Mouse (Mus musculus) MEL (cell line): Measurements from ENCODE around the gene Col6a1. TPM values are rescaled to one million over a fixed set of nuclear protein-coding genes. Genes with fewer than 3 reads are reported as not detected.

Source experiments
- DNase-seq: peaks from one replicate; pipeline ENCODE4 v3.0.0; 2011; ENCODE audit warnings: low read depth, low spot score
- H3K27ac ChIP-seq: 2 replicates; pipeline ENCODE4 v1.5.1; 2012; ENCODE audit warnings: low read depth, mild to moderate bottlenecking, control low read depth, low read length, moderate library complexity; ENCODE audit not compliant: control insufficient read depth
- H3K27me3 ChIP-seq, 2 experiments: fragments of 150-350 bp in 1 of 2; sonication (generic) in 1 of 2; 2 replicates each; pipeline ENCODE4 v1.6.1; 2012; ENCODE audit warnings: low read length in 2 of 2, mild to moderate bottlenecking in 2 of 2, improper control_type of control experiment in 1 of 2, moderate library complexity in 1 of 2; ENCODE audit not compliant: insufficient read depth in 2 of 2, control insufficient read depth in 1 of 2
- H3K36me3 ChIP-seq, 2 experiments: 2 replicates each; pipeline ENCODE4 v1.6.1; 2012 to 2014; ENCODE audit warnings: low read length in 2 of 2, improper control_type of control experiment in 1 of 2, inconsistent platforms in 1 of 2, mild to moderate bottlenecking in 1 of 2; ENCODE audit not compliant: insufficient read depth in 2 of 2, control insufficient read depth in 1 of 2
- H3K4me1 ChIP-seq, 2 experiments: fragments of 150-350 bp in 1 of 2; sonication (generic) in 1 of 2; 2 replicates each; pipeline ENCODE4 v1.6.1; 2012; ENCODE audit warnings: low read length in 2 of 2, improper control_type of control experiment in 1 of 2, mild to moderate bottlenecking in 1 of 2; ENCODE audit not compliant: insufficient read depth in 2 of 2, control insufficient read depth in 1 of 2
- H3K4me3 ChIP-seq, 2 experiments: fragments of 150-350 bp in 1 of 2; sonication (generic) in 1 of 2; 2 replicates each; pipeline ENCODE4 v1.5.1; 2012; ENCODE audit warnings: low read depth in 2 of 2, low read length in 2 of 2, mild to moderate bottlenecking in 2 of 2, moderate library complexity in 2 of 2, control low read depth in 1 of 2, improper control_type of control experiment in 1 of 2; ENCODE audit not compliant: control insufficient read depth in 1 of 2, insufficient read depth in 1 of 2
- H3K79me2 ChIP-seq: 2 replicates; pipeline ENCODE4 v1.6.1; 2012; ENCODE audit warnings: mild to moderate bottlenecking, low read length, moderate library complexity; ENCODE audit not compliant: control insufficient read depth, poor library complexity, insufficient read depth
- H3K9ac ChIP-seq: 2 replicates; pipeline ENCODE4 v1.6.1; 2012; ENCODE audit warnings: low read depth, mild to moderate bottlenecking, control low read depth, low read length, moderate library complexity; ENCODE audit not compliant: control insufficient read depth, poor library complexity, severe bottlenecking
- H3K9me3 ChIP-seq: fragments of 150-350 bp; sonication (generic); replicated peaks from 2 replicates; pipeline ENCODE4 v1.6.1; 2012; ENCODE audit warnings: mild to moderate bottlenecking, low read length, improper control_type of control experiment, moderate library complexity; ENCODE audit not compliant: insufficient read depth
- CHD1 ChIP-seq: IDR thresholded peaks from 2 replicates; pipeline ENCODE4 v1.6.1; 2012; ENCODE audit warnings: low read depth, mild to moderate bottlenecking, inconsistent platforms, low read length, improper control_type of control experiment
- CHD2 ChIP-seq: IDR thresholded peaks from 2 replicates; pipeline ENCODE4 v1.6.1; 2011; ENCODE audit warnings: low read length, improper control_type of control experiment
- E2F4 ChIP-seq: IDR thresholded peaks from 2 replicates; pipeline ENCODE4 v1.6.1; 2011; ENCODE audit warnings: low read depth, low read length, improper control_type of control experiment, borderline replicate concordance
- EP300 ChIP-seq, 2 experiments: IDR thresholded peaks; 2 replicates each; pipeline ENCODE4 v1.6.1; 2011; ENCODE audit warnings: improper control_type of control experiment in 2 of 2, low read length in 2 of 2, low read depth in 1 of 2, mild to moderate bottlenecking in 1 of 2
- GABPA ChIP-seq: IDR thresholded peaks from 2 replicates; pipeline ENCODE4 v1.6.1; 2012; ENCODE audit warnings: low read depth, mild to moderate bottlenecking, inconsistent platforms, low read length, improper control_type of control experiment, moderate library complexity
- HCFC1 ChIP-seq: IDR thresholded peaks from 2 replicates; pipeline ENCODE4 v1.6.1; 2012; ENCODE audit warnings: low read depth, mild to moderate bottlenecking, inconsistent platforms, low read length, improper control_type of control experiment, moderate library complexity
- KAT2A ChIP-seq: conservative IDR thresholded peaks from 2 replicates; pipeline ENCODE4 v1.6.1; 2012; ENCODE audit warnings: low read depth, low read length, improper control_type of control experiment, inconsistent platforms
- MAFK ChIP-seq: IDR thresholded peaks from 2 replicates; pipeline ENCODE4 v1.6.1; 2011; ENCODE audit warnings: low read depth, mild to moderate bottlenecking, low read length, improper control_type of control experiment, borderline replicate concordance
- MAX ChIP-seq: IDR thresholded peaks from 2 replicates; pipeline ENCODE4 v1.6.1; 2011; ENCODE audit warnings: low read length, improper control_type of control experiment
- MXI1 ChIP-seq: IDR thresholded peaks from 2 replicates; pipeline ENCODE4 v1.6.1; 2011; ENCODE audit warnings: mild to moderate bottlenecking, low read depth, low read length, improper control_type of control experiment
- MYB ChIP-seq: IDR thresholded peaks from 2 replicates; pipeline ENCODE4 v1.6.1; 2011; ENCODE audit warnings: mild to moderate bottlenecking, low read depth, low read length, improper control_type of control experiment
- NELFE ChIP-seq: IDR thresholded peaks from 2 replicates; pipeline ENCODE4 v1.6.1; 2011; ENCODE audit warnings: low read depth, low read length, improper control_type of control experiment
- NRF1 ChIP-seq: IDR thresholded peaks from 2 replicates; pipeline ENCODE4 v1.6.1; 2014; ENCODE audit warnings: low read depth, mild to moderate bottlenecking, inconsistent platforms, low read length, improper control_type of control experiment, moderate library complexity; ENCODE audit not compliant: poor library complexity, insufficient read depth, severe bottlenecking
- POLR2AphosphoS2 ChIP-seq: IDR thresholded peaks from 2 replicates; pipeline ENCODE4 v1.6.1; 2011; ENCODE audit warnings: low read length, improper control_type of control experiment
- POLR2AphosphoS5 ChIP-seq: IDR thresholded peaks from 2 replicates; pipeline ENCODE4 v1.6.1; 2012; ENCODE audit warnings: low read depth, borderline replicate concordance, mild to moderate bottlenecking, inconsistent platforms, low read length, moderate library complexity, mixed read lengths
- RAD21 ChIP-seq: IDR thresholded peaks from 2 replicates; pipeline ENCODE4 v1.6.1; 2011; ENCODE audit warnings: mild to moderate bottlenecking, low read depth, low read length, improper control_type of control experiment
- RCOR1 ChIP-seq: IDR thresholded peaks from 2 replicates; pipeline ENCODE4 v1.6.1; 2012; ENCODE audit warnings: low read depth, mild to moderate bottlenecking, inconsistent platforms, low read length, improper control_type of control experiment
- SMC3 ChIP-seq: IDR thresholded peaks from 2 replicates; pipeline ENCODE4 v1.6.1; 2011; ENCODE audit warnings: low read depth, low read length, improper control_type of control experiment
- TBP ChIP-seq: IDR thresholded peaks from 2 replicates; pipeline ENCODE4 v1.8.0; 2011; ENCODE audit warnings: low read depth, low read length, improper control_type of control experiment
- USF2 ChIP-seq, 2 experiments: IDR thresholded peaks; 2 replicates each; pipeline ENCODE4 v1.6.1; 2011 to 2012; ENCODE audit warnings: improper control_type of control experiment in 2 of 2, low read length in 2 of 2, borderline replicate concordance in 1 of 2, inconsistent platforms in 1 of 2, low read depth in 1 of 2, mild to moderate bottlenecking in 1 of 2; ENCODE audit not compliant: insufficient read depth in 1 of 2
- ZC3H11A ChIP-seq: IDR thresholded peaks from 2 replicates; pipeline ENCODE4 v1.6.1; 2012; ENCODE audit warnings: low read depth, mild to moderate bottlenecking, inconsistent platforms, low read length, improper control_type of control experiment
- ZMIZ1 ChIP-seq: IDR thresholded peaks from 2 replicates; pipeline ENCODE4 v1.6.1; 2012; ENCODE audit warnings: low read depth, mild to moderate bottlenecking, inconsistent platforms, low read length, improper control_type of control experiment, moderate library complexity
- polyA plus RNA-seq, 2 experiments: library from polyadenylated mRNA; stranded (reverse) in 1 of 2; unstranded in 1 of 2; fragments of >175 nt in 1 of 2; fragments of >200 nt in 1 of 2; gene quantifications; 2 replicates each; pipeline versions ENCODE4 v1.2.1 to v1.2.4; 2012; ENCODE audit warnings: low replicate concordance in 2 of 2, low read depth in 1 of 2; ENCODE audit not compliant: insufficient read length in 2 of 2, insufficient read depth in 1 of 2, missing spikeins in 1 of 2
- total RNA-seq: library from RNA; depleted of rRNA; stranded (reverse); fragments of 300-350 nt; gene quantifications from 2 replicates; pipeline ENCODE4 v1.2.3, GENCODE M21; 2012

The Col6a1 gene
- total and polyA plus RNA-seq, 3 experiments, result not detected

GRCm38 (mm10) chr10:76667197-76667805 lies 58.7 kb downstream of the Col6a1 start:
- Histone ChIP-seq H3K9ac (no peak overlapping the region), H3K9me3 (no peaks in the 10 kb centered on the region), H3K79me2 (no peaks in the 10 kb centered on the region), H3K4me3 (no peak overlapping the region), H3K27ac (no peak overlapping the region), H3K4me1 (no peaks in the 10 kb centered on the region), H3K27me3 (no peaks in the 10 kb centered on the region; a peak in 2 of 4 replicates), H3K36me3 (no peaks in the 10 kb centered on the region)
- no peak for DNase-seq
- TF ChIP-seq SMC3 (no peak), MAFK (peak; percentile 43; the same call in 1 of the 2 replicates)

GRCm38 (mm10) chr10:76665551-76665950 lies 60.4 kb downstream of the Col6a1 start:
- no peak for TF ChIP-seq RCOR1
- no peak for TF ChIP-seq RAD21
- TF ChIP-seq HCFC1, result no peak
- no peak for TF ChIP-seq E2F4
- TF ChIP-seq ZC3H11A, result no peak
- TF ChIP-seq POLR2AphosphoS2, result no peak
- no peak for TF ChIP-seq GABPA
- TF ChIP-seq EP300 (IDR thresholded peaks at IDR 0.05; ENCODE audit: low read depth in 1 of 2, low read length in 2 of 2), result no peak
- no peak for TF ChIP-seq MAX
- Histone ChIP-seq H3K4me1 (no peaks in the 10 kb centered on the region), H3K79me2 (no peaks in the 10 kb centered on the region), H3K27ac (no peak overlapping the region), H3K9me3 (no peaks in the 10 kb centered on the region), H3K36me3 (no peaks in the 10 kb centered on the region), H3K4me3 (no peak overlapping the region), H3K9ac (no peak overlapping the region), H3K27me3 (peaks cover 0 to 1% of the 10 kb centered on the region in 2 experiments; a peak in 3 of 4 replicates)
- no peak for DNase-seq

- Histone ChIP-seq H3K27ac (no peak overlapping the region), H3K9ac (no peak overlapping the region), H3K36me3 (no peaks in the 10 kb centered on the region), H3K27me3 (peaks cover 0 to 10% of the 10 kb centered on the region in 2 experiments), H3K79me2 (no peaks in the 10 kb centered on the region), H3K4me1 (no peaks in the 10 kb centered on the region), H3K9me3 (no peaks in the 10 kb centered on the region), H3K4me3 (no peak overlapping the region)
- no peak for DNase-seq
- TF ChIP-seq TBP (no peak), USF2 (IDR thresholded peaks at IDR 0.05; ENCODE audit: borderline replicate concordance in 1 of 2, insufficient read depth in 1 of 2, low read depth in 1 of 2, low read length in 2 of 2) (no peak), RCOR1 (no peak), KAT2A (no peak), CHD1 (no peak), ZMIZ1 (no peak), E2F4 (no peak), CHD2 (no peak), NRF1 (no peak), MXI1 (no peak), MYB (no peak), MAFK (no peak), MAX (no peak), EP300 (IDR thresholded peaks at IDR 0.05; ENCODE audit: low read depth in 1 of 2, low read length in 2 of 2) (no peak), NELFE (no peak), POLR2AphosphoS5 (no peak), POLR2AphosphoS2 (no peak)
Measured at GRCm38 (mm10) chr10:76664156-76665115, 61.5 kb downstream of the Col6a1 start.
